Mouse (Mus musculus): ENCODE data around the gene Stx12.
"Not testable (repeated sequence)": the region's sequence is repeated elsewhere in the genome, so short reads cannot be mapped to it uniquely, and the experiment has no call there.

The Stx12 gene

DNA sequence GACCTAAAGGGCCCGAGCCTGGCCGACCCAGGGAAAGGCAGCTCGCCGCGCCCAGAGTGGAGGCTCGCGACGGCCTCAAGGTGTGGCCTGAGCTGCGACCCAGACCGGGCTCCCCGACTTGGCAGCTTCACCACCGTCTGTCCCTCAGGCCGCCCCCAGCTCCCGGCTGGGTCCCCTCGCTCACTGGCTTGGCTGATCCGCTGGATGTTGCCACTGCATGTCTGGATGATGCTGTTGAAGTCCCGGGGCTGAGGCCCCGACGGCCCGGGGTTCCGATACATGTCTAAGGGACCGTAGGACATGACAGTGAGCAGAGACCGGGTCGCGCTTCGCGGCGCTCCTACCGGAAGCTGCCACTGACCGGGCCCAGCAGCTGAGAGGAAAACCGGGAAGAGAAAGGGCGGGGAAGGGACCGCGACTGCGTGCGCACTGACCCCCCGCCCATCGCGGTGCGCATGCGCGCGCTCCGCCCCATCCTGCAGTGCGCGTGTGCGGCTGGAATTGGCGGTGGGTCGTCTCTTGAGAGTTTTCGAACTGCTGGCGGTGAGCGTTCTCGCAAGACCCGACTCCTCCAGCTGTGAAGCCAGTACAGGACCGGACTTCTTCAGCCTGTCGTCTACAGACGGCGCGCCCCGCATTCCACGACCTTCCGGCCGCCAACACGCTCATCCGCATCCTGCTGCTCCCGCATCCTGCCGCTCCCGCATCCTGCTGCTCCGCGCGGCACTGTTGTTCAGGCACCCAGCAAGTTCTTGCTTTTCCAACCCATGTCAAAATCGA, at the start of gene Stx12:
Gene Stx12, minus strand, starts transcription at position 446 of the 780 bp plus-strand sequence.
- peak; percentile 85 to 88 for DNase-seq (ENCODE audit: low spot score in 2 of 2)

GRCm38 (mm10) chr4:132932752-132933404, 48.6 kb upstream of the Stx12 start:
- no peak for DNase-seq (ENCODE audit: low spot score in 2 of 2)

DNA sequence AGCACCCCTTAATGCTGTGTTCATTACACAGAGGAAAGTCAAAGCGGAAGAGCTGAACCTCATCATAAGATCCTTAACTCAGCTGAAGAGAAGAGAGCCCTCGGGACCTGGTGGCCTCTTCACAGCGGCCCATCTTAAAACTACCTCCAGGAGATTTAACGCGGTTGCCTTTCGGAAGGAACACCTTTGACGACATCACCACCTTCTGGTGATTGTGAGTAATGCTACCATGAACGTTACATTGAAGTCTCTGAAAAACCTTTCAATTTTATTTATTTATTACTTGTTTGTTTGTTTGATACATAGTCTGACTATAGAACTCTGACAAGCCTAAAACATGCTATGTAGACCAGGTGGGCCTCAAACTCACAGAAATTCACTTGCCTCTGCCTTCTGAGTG, 46.5 kb upstream of the Stx12 start:
- DNase-seq (ENCODE audit: low spot score in 2 of 2) = peak; percentile 41 to 73

- not testable (repeated sequence) for DNase-seq (ENCODE audit: low spot score in 2 of 2)
Measured at GRCm38 (mm10) chr4:132926520-132926919, 42.2 kb upstream of the Stx12 start.

DNA sequence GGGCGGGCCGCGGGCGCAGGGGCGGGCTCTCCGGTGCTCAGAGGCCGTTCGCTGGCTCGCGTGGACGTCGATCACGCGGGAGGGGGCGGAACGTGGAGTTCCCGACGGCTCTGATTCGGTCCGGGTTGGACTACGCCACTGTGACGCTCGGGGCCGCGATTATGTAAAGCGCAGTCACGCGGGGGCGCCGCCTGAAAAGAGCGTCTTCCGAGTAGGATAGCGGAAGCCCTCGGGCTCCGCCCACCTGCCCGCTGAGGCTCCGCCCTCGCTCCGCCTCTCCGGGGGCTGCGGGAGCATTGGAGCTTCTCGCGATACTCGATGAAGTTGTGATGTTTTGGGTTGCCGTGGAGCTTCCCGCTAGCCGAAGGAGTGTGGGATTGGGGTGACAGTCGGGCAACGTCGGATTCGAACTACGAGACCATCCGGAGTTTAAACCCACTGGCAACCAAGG, 38.3 kb upstream of the Stx12 start, which contains the start of gene Fam76a:
Gene Fam76a, minus strand, starts transcription at position 1 of the 451 bp plus-strand sequence.
- DNase-seq (ENCODE audit: low spot score in 2 of 2) = peak; percentile 98 to 99

GRCm38 (mm10) chr4:132922061-132922530, 37.8 kb upstream of the Stx12 start:
- DNase-seq (ENCODE audit: low spot score in 2 of 2) = no peak

- DNase-seq (ENCODE audit: low spot score in 2 of 2) = no peak
Measured at GRCm38 (mm10) chr4:132921488-132921887, 37.2 kb upstream of the Stx12 start.

DNA sequence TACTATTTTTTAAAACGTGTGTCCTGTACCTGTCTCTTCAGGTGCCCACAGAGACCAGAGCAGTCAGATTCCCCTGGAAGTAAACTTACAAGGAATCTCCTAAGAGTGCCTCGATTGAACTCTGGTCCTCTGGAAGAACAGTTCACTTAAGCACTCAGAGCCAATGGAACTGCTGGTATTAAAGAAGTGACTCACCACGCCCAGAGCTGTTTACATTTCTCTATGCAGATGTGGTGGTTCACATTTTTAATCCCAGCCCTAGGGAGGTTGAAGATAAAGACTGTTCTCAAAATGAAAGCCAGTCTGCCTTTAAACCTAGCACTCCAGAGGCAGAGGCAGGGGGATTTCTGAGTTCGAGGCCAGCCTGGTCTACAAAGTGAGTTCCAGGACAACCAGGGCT, 35.9 kb upstream of the Stx12 start:
- no peak for DNase-seq (ENCODE audit: low spot score in 2 of 2)

GRCm38 (mm10) chr4:132918493-132918892, 34.2 kb upstream of the Stx12 start:
- not testable (repeated sequence) for DNase-seq (ENCODE audit: low spot score in 2 of 2)

DNA sequence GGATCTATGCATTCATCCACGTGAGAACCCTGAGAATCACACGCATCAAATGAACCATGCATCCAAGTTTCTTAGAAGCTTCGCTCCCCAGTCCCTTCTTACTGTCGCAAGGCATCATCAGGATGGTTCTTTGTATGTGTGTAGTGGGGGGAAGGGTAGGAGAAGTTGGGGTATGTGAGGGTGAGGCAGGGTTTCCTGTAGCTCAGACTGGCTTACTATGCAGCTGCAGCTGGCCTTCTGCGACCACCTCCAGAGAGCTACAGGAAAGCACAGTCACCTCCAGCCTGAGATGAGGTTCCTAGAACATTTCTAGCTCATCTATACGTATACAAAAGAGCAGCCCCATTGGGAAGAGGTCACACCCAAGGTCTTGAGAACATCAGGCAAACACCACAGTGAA, 27.8 kb upstream of the Stx12 start:
- no peak for DNase-seq (ENCODE audit: low spot score in 2 of 2)

DNA sequence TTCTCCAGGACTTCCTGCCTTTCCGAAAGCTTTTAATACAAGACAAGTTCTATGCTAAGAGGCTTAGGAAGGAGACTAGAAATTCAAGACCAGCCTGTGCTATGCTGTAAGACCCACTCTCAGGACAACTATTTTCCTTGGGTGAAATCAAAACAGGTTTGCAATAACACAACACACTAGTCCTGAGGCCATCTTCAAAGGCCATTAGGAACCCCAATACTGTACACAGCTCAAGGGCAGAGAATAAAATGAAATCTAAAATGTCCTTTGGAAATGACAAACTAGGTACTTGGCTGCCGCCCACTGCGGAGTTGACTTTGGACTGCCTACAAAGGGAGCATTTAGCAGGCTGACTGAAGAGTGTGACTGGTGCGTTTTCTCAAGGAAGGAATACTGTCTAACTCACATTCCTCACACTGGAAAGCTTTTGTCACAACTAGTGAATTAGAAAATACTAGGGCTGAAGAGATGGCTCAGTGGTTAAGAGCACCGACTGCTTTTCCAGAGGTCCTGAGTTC, 21.6 kb upstream of the Stx12 start:
- DNase-seq (ENCODE audit: low spot score in 2 of 2) = no peak

GRCm38 (mm10) chr4:132904765-132905309, 20.5 kb upstream of the Stx12 start:
- no peak for DNase-seq (ENCODE audit: low spot score in 2 of 2)

GRCm38 (mm10) chr4:132904071-132904470, 19.8 kb upstream of the Stx12 start:
- DNase-seq (ENCODE audit: low spot score in 2 of 2) = no peak

DNA sequence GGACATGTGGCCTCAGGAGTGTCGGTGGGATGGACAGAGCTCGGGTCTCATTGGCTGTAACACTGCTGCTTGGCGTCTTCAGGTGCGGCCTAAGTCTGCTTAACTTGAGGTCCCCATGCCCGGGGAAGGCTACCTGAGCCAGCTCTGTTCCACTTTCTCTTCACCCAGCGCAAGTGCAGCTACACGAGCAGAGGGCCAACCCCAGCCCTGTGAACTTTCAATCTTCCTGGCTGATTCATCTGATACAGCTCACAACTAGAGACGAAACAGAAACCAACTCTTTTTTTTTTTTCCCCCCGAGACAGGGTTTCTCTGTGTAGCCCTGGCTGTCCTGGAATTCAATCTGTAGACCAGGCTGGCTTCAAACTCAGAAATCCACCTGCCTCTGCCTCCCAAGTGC, 13.9 kb upstream of the Stx12 start:
- DNase-seq (ENCODE audit: low spot score in 2 of 2) = no peak

DNA sequence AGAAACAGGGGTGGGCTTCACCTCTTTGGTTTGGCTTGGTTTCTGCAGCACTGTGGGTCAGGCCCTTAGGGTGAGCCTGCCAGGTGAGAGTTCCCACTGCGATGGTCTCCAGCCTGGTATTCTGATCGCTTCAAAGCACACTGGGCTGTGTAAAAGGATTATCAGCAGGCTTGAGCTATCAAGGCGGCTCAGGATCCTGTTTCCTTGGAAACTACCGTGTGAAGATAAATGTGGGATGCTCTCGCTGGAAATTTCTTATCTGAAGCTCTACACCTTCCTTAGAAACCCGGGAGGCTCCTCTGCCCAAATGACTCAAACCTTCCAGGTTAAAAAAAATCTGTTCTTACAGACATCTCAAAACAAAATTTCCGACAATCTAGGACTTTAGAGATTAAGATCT, 10.1 kb upstream of the Stx12 start:
- DNase-seq (ENCODE audit: low spot score in 2 of 2) = no peak

- no peak for DNase-seq (ENCODE audit: low spot score in 2 of 2)
Measured at GRCm38 (mm10) chr4:132884844-132885374, 600 bp upstream of the Stx12 start.

GRCm38 (mm10) chr4:132883561-132884063, 697 bp downstream of the Stx12 start:
- DNase-seq (ENCODE audit: low spot score in 2 of 2) = no peak

DNA sequence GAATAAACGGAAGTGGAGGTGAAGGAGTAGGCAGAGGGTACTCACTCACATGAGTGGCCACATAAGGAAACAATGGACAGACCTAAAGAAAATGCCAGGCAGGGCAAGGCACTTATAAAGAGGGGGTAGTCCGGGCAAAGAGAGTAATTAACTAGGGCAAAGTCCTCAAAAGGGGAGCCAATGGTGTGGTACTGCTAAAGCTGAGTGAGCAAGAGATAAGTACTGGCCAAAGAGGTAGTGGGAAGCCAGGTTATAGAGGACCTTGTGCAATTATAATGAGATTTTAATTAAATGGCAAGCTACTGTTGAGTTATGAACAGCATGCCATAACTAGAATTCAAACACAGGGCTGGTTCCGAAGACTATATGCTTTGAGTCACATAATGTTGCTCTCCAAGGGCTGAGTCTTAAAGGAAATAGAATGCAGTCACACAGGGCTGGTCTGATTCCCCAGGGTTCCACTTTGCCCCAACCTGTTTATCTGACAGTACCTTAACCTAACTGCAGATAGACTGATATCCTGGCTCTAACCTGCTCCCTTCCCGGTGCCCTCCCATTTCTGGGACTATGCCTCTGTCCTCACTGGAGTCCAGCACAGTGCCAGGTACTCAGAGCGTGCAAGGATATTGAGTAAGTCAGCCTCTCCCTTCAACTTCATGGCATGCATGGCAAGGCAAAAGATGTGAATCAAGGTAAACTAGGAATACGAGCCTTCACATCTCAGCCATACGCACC, 9.8 kb downstream of the Stx12 start:
- DNase-seq (ENCODE audit: low spot score in 2 of 2) = no peak

- DNase-seq (ENCODE audit: low spot score in 2 of 2) = no peak
Measured at GRCm38 (mm10) chr4:132873481-132874362, 10.6 kb downstream of the Stx12 start.

DNA sequence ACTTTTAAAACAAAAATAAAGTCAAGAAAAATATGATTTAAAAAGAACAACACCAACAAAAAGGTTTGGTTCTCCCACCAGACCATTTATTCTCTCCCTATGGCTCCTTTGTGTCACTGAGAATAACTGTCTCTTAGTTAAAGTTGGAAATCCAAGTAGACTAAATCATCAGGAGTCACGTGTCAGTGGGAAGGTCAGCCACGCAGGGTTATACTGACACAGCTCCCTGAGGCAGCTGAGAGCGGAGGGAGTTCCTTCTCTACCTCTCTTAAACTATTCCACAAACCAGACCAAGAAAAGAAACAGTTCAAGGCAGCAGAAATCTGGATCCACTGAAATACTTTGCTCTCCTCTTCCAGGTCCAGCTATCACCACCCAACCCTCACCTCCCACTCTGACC, 13.2 kb downstream of the Stx12 start:
- DNase-seq (ENCODE audit: low spot score in 2 of 2) = no peak

All from spleen, postnatal 10 days (tissue).